Mouse (Mus musculus) heart, adult 2 months (tissue): Measurements from ENCODE around the gene Pde4b. TPM values are rescaled to one million over a fixed set of nuclear protein-coding genes. Genes with fewer than 3 reads are reported as not detected.
A peak's percentile ranks its signal among the peaks of the same experiment; 100 is the strongest.

Experiments used
- DNase-seq, 2 experiments: peaks; one replicate each; pipeline ENCODE4 v3.0.0; 2021
- H3K27ac ChIP-seq: fragments of 200-600 bp; 2 replicates; pipeline ENCODE4 v1.8.1; 2022
- H3K27me3 ChIP-seq: fragments of 200-500 bp; 2 replicates; pipeline ENCODE4 v1.6.1; 2012; ENCODE audit warnings: mild to moderate bottlenecking, low read length, inconsistent platforms, mixed read lengths; ENCODE audit not compliant: control insufficient read depth, insufficient read depth
- H3K36me3 ChIP-seq: fragments of 200-500 bp; 2 replicates; pipeline ENCODE4 v1.6.1; 2012; ENCODE audit warnings: low read length, inconsistent platforms; ENCODE audit not compliant: control insufficient read depth, insufficient read depth
- H3K4me1 ChIP-seq: fragments of 200-500 bp; 2 replicates; pipeline ENCODE4 v1.6.1; 2011; ENCODE audit warnings: low read length; ENCODE audit not compliant: control insufficient read depth, insufficient read depth
- H3K4me3 ChIP-seq: fragments of 200-600 bp; 2 replicates; pipeline ENCODE4 v1.8.1; 2022
- H3K79me2 ChIP-seq: fragments of 200-500 bp; replicated peaks from 2 replicates; pipeline ENCODE4 v1.6.1; 2012; ENCODE audit warnings: mild to moderate bottlenecking, inconsistent platforms, low read length, moderate library complexity, mixed read lengths; ENCODE audit not compliant: control insufficient read depth, insufficient read depth
- H3K9ac ChIP-seq: fragments of 200-500 bp; 2 replicates; pipeline ENCODE4 v1.6.1; 2012; ENCODE audit warnings: low read depth, mild to moderate bottlenecking, control low read depth, inconsistent platforms, low read length, mixed read lengths
- CTCF ChIP-seq: fragments of 200-600 bp; IDR thresholded peaks from 2 replicates; pipeline ENCODE4 v1.8.1; 2022; ENCODE audit warnings: antibody characterized with exemption, mild to moderate bottlenecking, moderate library complexity
- EP300 ChIP-seq: fragments of 200-500 bp; IDR thresholded peaks from 2 replicates; pipeline ENCODE4 v1.6.1; 2011; ENCODE audit warnings: low read depth, low read length, control low read depth; ENCODE audit not compliant: insufficient read depth
- POLR2A ChIP-seq: fragments of 200-500 bp; IDR thresholded peaks from 2 replicates; pipeline ENCODE4 v1.6.1; 2011; ENCODE audit warnings: mild to moderate bottlenecking, low read depth, low read length, control low read depth; ENCODE audit not compliant: insufficient read depth
- whole genome bisulfite sequencing: fragments of 180-500 bp; shearing (Covaris S2); methylation state at CpG from one replicate; pipeline ENCODE4 v1.1.7; 2018; 5-methylcytosine and 5-hydroxymethylcytosine counted together
- intact Hi-C: fragments of 180-260 bp; cut with DNase I; formaldehyde crosslinking; loops from one replicate; pipeline ENCODE4 v1.15.1; 2025
- polyA plus RNA-seq: library from polyadenylated mRNA; depleted of rRNA; stranded (reverse); fragments of >200 nt; gene quantifications from 2 replicates; pipeline ENCODE4 v1.2.3, GENCODE M21; 2012
- total RNA-seq, 2 experiments: library from RNA; stranded (reverse); gene quantifications; 2 replicates each; pipeline ENCODE4 v1.2.3; 2021

Gene Pde4b
- total and polyA plus RNA-seq, 3 experiments, result 16.3 to 29.4 (median 28.2) TPM

DNA sequence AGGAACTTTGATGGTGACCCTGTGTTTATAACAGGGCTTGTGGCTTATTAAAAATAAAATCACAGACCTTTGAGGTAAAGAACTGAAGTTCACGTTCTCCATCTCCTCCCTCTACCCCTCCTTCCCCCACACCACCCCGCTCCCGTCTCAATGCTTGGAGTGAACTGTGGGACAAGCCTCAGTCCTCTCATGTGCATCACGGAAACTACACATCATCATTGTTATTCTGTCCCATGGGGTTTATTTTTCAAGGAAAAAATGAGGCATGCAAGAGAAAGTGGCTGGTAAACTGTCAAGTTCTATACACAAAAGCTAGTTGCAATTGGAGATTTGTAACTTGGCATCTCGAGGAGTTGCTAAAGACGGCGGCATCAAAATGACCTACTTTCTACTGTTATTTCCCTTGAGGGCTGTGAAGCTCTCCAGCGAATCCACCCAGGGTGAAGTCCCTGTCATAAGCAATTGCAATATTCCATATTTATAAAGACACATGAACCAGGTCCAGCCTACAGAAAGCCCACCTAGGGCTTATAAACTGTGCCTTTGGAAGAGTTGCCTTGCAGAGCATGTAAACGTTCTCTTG is 476.0 kb downstream of the Pde4b start:
- peaks cover 8% of the 10 kb centered on the region for H3K4me1 ChIP-seq
- H3K36me3 ChIP-seq, result peaks cover 7% of the 10 kb centered on the region
- H3K27ac ChIP-seq, result no peak overlapping the region
- H3K4me3 ChIP-seq, result no peak overlapping the region
- H3K9ac ChIP-seq, result no peak overlapping the region
- WGBS, result 63% methylated on average over 9 of the region's 9 CpGs
- intact Hi-C loops, result no loop called here
- H3K79me2 ChIP-seq, result no peaks in the 10 kb centered on the region
- no peak for TF ChIP-seq EP300
- TF ChIP-seq CTCF, result no peak
- TF ChIP-seq POLR2A, result no peak
- no peak for DNase-seq
- no peaks in the 10 kb centered on the region for H3K27me3 ChIP-seq

- H3K4me1 ChIP-seq, result peaks cover 14% of the 10 kb centered on the region
- TF ChIP-seq POLR2A (no peak), CTCF (no peak), EP300 (no peak)
- 78% methylated on average over 3 of the region's 3 CpGs for WGBS
- H3K36me3 ChIP-seq, result peaks cover 10% of the 10 kb centered on the region
- H3K4me3 ChIP-seq, result no peak overlapping the region
- no peaks in the 10 kb centered on the region for H3K79me2 ChIP-seq
- H3K27me3 ChIP-seq, result no peaks in the 10 kb centered on the region
- no peak overlapping the region for H3K9ac ChIP-seq
- intact Hi-C loops, result no loop called here
- no peak for DNase-seq
- no peak overlapping the region for H3K27ac ChIP-seq
Measured at GRCm38 (mm10) chr4:102564286-102564685, 476.9 kb downstream of the Pde4b start.

DNA sequence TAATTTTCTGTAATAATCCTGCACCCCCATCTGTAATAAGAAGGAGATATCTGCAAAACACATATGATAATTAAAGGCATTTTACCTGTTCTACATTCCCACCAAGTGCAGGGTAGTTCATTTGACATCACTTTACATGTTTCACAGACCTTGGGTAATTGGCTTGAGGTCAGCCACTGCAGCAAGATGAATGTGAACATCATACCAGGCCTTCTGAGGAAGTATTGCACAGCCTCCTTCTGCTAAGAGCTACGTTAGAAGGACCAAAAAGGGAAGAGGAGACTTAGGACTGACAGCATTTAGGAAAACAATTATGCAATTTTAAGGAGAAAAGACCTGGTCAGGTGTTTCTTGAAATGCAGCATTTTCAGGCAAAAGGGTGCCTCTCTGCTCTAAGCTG is 479.1 kb downstream of the Pde4b start:
- H3K27ac ChIP-seq, result no peak overlapping the region
- DNase-seq, result no peak
- H3K27me3 ChIP-seq, result no peaks in the 10 kb centered on the region
- TF ChIP-seq CTCF (no peak), EP300 (no peak), POLR2A (no peak)
- H3K9ac ChIP-seq, result no peak overlapping the region
- no peak overlapping the region for H3K4me3 ChIP-seq
- WGBS, result 45% methylated on average over 1 of the region's 1 CpGs
- peaks cover 14% of the 10 kb centered on the region for H3K36me3 ChIP-seq
- no peaks in the 10 kb centered on the region for H3K79me2 ChIP-seq
- H3K4me1 ChIP-seq, result peaks cover 14% of the 10 kb centered on the region
- intact Hi-C loops, result no loop called here

GRCm38 (mm10) chr4:102567111-102567510 is 479.8 kb downstream of the Pde4b start:
- Histone ChIP-seq H3K27me3 (no peaks in the 10 kb centered on the region), H3K79me2 (0 out of 2 replicates have a peak, but pooled peaks cover under 1% of the 10 kb centered on the region), H3K27ac (no peak overlapping the region; the same call in 1 of the 2 replicates), H3K4me3 (no peak overlapping the region), H3K4me1 (peaks cover 17% of the 10 kb centered on the region), H3K9ac (no peak overlapping the region), H3K36me3 (peaks cover 14% of the 10 kb centered on the region)
- TF ChIP-seq POLR2A, result no peak
- TF ChIP-seq CTCF, result no peak
- no peak for TF ChIP-seq EP300
- 54% methylated on average over 2 of the region's 2 CpGs for WGBS
- DNase-seq, result no peak
- intact Hi-C loops, result no loop called here

DNA sequence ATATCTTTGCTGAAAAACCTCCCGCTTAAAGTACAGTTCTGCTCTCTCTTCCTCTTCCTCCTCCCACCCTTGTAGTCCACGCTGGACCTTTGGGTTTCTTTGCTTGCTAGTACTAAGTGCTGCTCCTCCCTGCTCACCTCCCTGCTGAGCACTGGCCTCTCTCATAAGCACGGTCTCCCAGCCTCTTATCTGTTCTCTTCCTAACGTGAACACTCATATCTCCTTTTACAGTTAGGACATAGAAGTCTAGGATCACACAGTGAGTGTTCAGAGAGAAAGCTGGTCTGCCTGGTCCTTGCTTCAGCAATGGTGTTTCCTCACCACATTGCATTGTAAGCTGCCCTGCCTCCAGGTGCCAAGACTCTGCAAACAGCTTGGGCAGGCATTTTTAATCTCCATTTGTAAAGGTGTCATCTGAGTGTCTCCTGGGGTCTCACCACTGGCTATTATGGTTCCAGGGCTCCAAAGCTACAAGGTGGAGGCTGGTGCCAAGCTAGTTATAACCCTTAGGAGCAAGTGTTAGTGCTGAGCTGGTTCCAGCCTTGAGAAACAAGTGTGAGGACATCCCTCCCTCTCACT is 480.4 kb downstream of the Pde4b start:
- Histone ChIP-seq H3K4me3 (no peak overlapping the region), H3K9ac (peak overlapping the region; percentile 31; the same call in 1 of the 2 replicates), H3K79me2 (0 out of 2 replicates have a peak, but pooled peaks cover 1% of the 10 kb centered on the region), H3K36me3 (peaks cover 16% of the 10 kb centered on the region), H3K27me3 (no peaks in the 10 kb centered on the region), H3K27ac (peak overlapping the region; percentile 96), H3K4me1 (peaks cover 21% of the 10 kb centered on the region)
- 22% methylated on average over 4 of the region's 4 CpGs for WGBS
- intact Hi-C loops, result loop anchor here (2.0 kb wide), 1 partner anchor 89 kb away; no protein-coding TSS in a partner anchor
- no peak for TF ChIP-seq POLR2A
- TF ChIP-seq EP300, result no peak
- no peak for TF ChIP-seq CTCF
- DNase-seq, result peak in 1 of 2 experiments; percentile 41

GRCm38 (mm10) chr4:102568591-102568990 is 481.2 kb downstream of the Pde4b start:
- WGBS, result 2% methylated on average over 4 of the region's 4 CpGs
- Histone ChIP-seq H3K27ac (peak overlapping the region; percentile 96), H3K4me1 (peaks cover 25% of the 10 kb centered on the region), H3K27me3 (no peaks in the 10 kb centered on the region), H3K4me3 (no peak overlapping the region; the same call in 1 of the 2 replicates), H3K9ac (no peak overlapping the region), H3K36me3 (peaks cover 23% of the 10 kb centered on the region), H3K79me2 (0 out of 2 replicates have a peak, but pooled peaks cover 1% of the 10 kb centered on the region)
- DNase-seq, result peak; percentile 78 to 82
- TF ChIP-seq CTCF (no peak), POLR2A (peak; percentile 45; the same call in 1 of the 2 replicates)
- intact Hi-C loops, result loop anchor here (2.0 kb wide), 1 partner anchor 88 kb away; no protein-coding TSS in a partner anchor
